Mouse (Mus musculus) stomach, embryonic 14.5 days (tissue): Measurements from ENCODE around the gene Fgf8. TPM values are rescaled to one million over a fixed set of nuclear protein-coding genes. Genes with fewer than 3 reads are reported as not detected.

Experiments
- ATAC-seq: fragments of 200-750 bp; cut with Nextera tagmentation; 2 replicates; pipeline ENCODE4 v1.8.0; 2017; ENCODE audit warnings: low read depth, moderate TSS enrichment; ENCODE audit not compliant: insufficient number of reproducible peaks, insufficient read depth, low FRiP score
- H3K27ac ChIP-seq: fragments of 300-500 bp; sonication (generic); 2 replicates; pipeline ENCODE4 v1.5.1; 2014; ENCODE audit warnings: mild to moderate bottlenecking, low read length, moderate library complexity, mixed read lengths
- H3K27me3 ChIP-seq: fragments of 300-500 bp; sonication (generic); 2 replicates; pipeline ENCODE4 v1.6.1; 2014; ENCODE audit warnings: low read length, control low read depth, mixed read lengths; ENCODE audit not compliant: control insufficient read depth, insufficient read depth
- H3K36me3 ChIP-seq: fragments of 300-500 bp; sonication (generic); 2 replicates; pipeline ENCODE4 v1.6.1; 2014; ENCODE audit warnings: mild to moderate bottlenecking, control low read depth, low read length, moderate library complexity, mixed read lengths; ENCODE audit not compliant: control insufficient read depth, insufficient read depth
- H3K4me1 ChIP-seq: fragments of 300-500 bp; sonication (generic); 2 replicates; pipeline ENCODE4 v1.6.1; 2014; ENCODE audit warnings: low read length, control low read depth, mixed read lengths; ENCODE audit not compliant: control insufficient read depth, insufficient read depth
- H3K4me2 ChIP-seq: fragments of 300-500 bp; sonication (generic); replicated peaks from 2 replicates; pipeline ENCODE4 v1.6.1; 2014; ENCODE audit warnings: low read depth, low read length, control low read depth
- H3K4me3 ChIP-seq: fragments of 300-500 bp; sonication (generic); 2 replicates; pipeline ENCODE4 v1.5.1; 2014; ENCODE audit warnings: low read depth, low read length, control low read depth
- H3K9ac ChIP-seq: fragments of 300-500 bp; sonication (generic); replicated peaks from 2 replicates; pipeline ENCODE4 v1.6.1; 2014; ENCODE audit warnings: low read depth, mild to moderate bottlenecking, control low read depth, low read length, moderate library complexity, mixed read lengths
- H3K9me3 ChIP-seq: fragments of 300-500 bp; sonication (generic); 2 replicates; pipeline ENCODE4 v1.6.1; 2016; ENCODE audit warnings: low read depth, low read length, control low read depth; ENCODE audit not compliant: control insufficient read depth
- WGBS: fragments of 180-500 bp; shearing (Covaris S2); extraction: QIAGEN DNeasy Blood & Tissue Kit; methylation state at CpG from one replicate; pipeline ENCODE4 v1.1.7; 2014; 5-methylcytosine and 5-hydroxymethylcytosine counted together
- polyA plus RNA-seq: library from polyadenylated mRNA; unstranded; fragments of >200 nt; fragmentation: Nextera tagmentation; extraction: Ambion mirVana; gene quantifications from 2 replicates; pipeline ENCODE4 v1.2.1, GENCODE M21; 2014

Fgf8 gene
- polyA plus RNA-seq, 1 experiment from 2014 or later, result not detected

DNA sequence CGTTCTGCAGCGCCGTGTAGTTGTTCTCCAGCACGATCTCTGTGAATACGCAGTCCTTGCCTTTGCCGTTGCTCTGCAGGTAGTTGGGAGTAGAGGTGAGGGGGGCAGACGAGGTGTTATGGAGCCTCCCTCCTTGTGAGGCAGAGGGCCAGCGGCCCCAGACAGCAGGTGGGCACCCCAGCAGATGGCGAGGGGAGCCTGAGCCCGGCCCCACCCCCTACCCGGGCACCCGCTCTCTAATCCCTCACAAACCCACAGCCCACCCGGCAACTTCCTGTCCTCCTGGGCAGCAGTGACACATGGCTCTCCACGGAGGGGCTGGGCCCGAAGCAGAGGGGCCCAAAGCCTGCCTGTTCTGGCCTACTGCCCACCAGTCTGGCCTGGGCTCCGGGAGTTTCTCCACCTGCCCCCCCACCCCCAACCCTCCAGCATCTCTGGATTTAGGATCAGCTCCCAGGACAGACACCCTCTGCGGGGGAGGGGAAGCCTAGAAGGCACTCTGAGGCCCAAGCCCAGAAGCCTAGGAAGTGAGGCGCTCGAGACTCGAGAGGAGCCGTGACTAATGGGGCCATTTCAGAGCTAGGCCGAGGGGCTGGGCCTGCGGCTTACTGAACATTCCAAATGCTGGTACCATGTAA lies 5.4 kb downstream of the Fgf8 start:
- H3K9me3 ChIP-seq, result no peaks in the 10 kb centered on the region
- H3K27ac ChIP-seq, result no peak overlapping the region
- peak overlapping the region; percentile 13; the same call in 1 of the 2 replicates for H3K4me3 ChIP-seq
- H3K9ac ChIP-seq, result no peak overlapping the region
- peaks cover 60% of the 10 kb centered on the region for H3K27me3 ChIP-seq
- peak; percentile 39 for ATAC-seq
- no peaks in the 10 kb centered on the region for H3K36me3 ChIP-seq
- WGBS, result 20% methylated on average over 21 of the region's 23 CpGs
- H3K4me2 ChIP-seq, result peak overlapping the region; percentile 54
- peaks cover 16% of the 10 kb centered on the region for H3K4me1 ChIP-seq

DNA sequence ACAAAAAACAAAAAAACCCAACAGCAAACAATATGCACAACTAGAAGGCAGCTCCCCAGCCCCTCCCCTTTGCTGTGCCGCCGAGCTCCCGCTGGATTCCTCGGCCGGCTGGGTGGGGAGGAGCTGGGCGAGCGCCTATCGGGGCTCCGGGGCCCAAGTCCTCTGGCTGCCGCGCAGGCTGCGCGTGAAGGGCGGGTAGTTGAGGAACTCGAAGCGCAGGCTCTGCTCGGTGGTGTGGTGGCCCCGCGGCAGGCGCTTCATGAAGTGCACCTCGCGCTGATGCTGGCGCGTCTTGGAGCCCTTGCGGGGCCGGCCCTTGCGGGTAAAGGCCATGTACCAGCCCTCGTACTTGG lies 5.9 kb downstream of the Fgf8 start:
- peak; percentile 50; the same call in 1 of the 2 replicates for ATAC-seq
- peak overlapping the region; percentile 13; the same call in 1 of the 2 replicates for H3K4me3 ChIP-seq
- H3K27me3 ChIP-seq, result peaks cover 56% of the 10 kb centered on the region
- peak overlapping the region; percentile 54 for H3K4me2 ChIP-seq
- H3K4me1 ChIP-seq, result peaks cover 12% of the 10 kb centered on the region; the same call in 1 of the 2 replicates
- no peaks in the 10 kb centered on the region for H3K9me3 ChIP-seq
- no peak overlapping the region for H3K27ac ChIP-seq
- H3K9ac ChIP-seq, result no peak overlapping the region
- WGBS, result under 1% methylated on average over 28 of the region's 28 CpGs
- H3K36me3 ChIP-seq, result no peaks in the 10 kb centered on the region

DNA sequence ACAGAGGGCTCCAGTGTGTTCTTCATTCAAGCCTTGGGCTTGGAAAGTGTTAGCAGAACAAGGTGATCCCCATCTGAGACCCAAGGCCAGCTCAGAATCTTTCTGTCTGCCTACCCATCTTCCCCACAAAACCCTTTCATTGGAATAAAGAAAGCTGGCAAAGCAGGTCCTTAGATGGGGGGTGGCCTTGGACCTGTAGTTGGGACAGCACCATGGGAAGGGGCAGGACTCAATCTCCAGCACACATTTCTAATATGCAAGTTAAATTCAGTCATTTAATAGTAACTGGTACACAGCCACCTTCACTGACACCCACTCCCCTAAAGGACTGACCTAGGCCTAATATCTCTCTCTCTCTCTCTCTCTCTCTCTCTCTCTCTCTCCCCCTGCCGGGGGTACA lies 6.5 kb downstream of the Fgf8 start:
- ATAC-seq, result no peak
- Histone ChIP-seq H3K27me3 (peaks cover 50% of the 10 kb centered on the region), H3K4me1 (peaks cover 9% of the 10 kb centered on the region; the same call in 1 of the 2 replicates), H3K4me2 (no peak overlapping the region), H3K9me3 (no peaks in the 10 kb centered on the region), H3K4me3 (no peak overlapping the region), H3K27ac (no peak overlapping the region), H3K9ac (no peak overlapping the region), H3K36me3 (no peaks in the 10 kb centered on the region)
- 88% methylated on average over 1 of the region's 1 CpGs for WGBS

DNA sequence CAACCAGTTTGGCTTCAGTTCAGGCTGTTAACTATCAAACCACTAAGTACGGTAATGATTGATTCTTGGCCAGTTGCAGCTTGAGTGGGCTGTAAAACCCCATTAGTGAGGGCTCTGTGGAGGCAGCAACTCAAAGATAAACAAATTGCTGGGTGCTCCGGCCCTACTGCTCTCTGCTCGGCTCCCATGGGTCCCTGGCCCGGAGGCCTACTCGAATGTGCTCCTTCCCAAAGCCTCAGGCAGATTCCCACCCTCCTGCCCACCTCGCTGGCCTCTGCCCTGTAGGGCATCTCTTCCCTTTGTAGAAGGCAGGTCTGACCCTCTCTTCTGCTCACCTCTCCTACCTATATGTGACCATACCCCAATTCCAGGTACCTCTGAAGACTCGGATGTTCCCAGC lies 8.0 kb downstream of the Fgf8 start:
- Histone ChIP-seq H3K27ac (no peak overlapping the region), H3K4me3 (no peak overlapping the region), H3K4me2 (no peak overlapping the region), H3K4me1 (peaks cover 9% of the 10 kb centered on the region; the same call in 1 of the 2 replicates), H3K9me3 (no peaks in the 10 kb centered on the region), H3K9ac (no peak overlapping the region), H3K36me3 (no peaks in the 10 kb centered on the region), H3K27me3 (peaks cover 42% of the 10 kb centered on the region)
- ATAC-seq, result no peak
- 43% methylated on average over 7 of the region's 7 CpGs for WGBS

- H3K27ac ChIP-seq, result no peak overlapping the region
- H3K27me3 ChIP-seq, result peaks cover 37% of the 10 kb centered on the region
- H3K4me3 ChIP-seq, result no peak overlapping the region
- H3K36me3 ChIP-seq, result no peaks in the 10 kb centered on the region
- peaks cover 9% of the 10 kb centered on the region; the same call in 1 of the 2 replicates for H3K4me1 ChIP-seq
- no peaks in the 10 kb centered on the region for H3K9me3 ChIP-seq
- no peak overlapping the region for H3K9ac ChIP-seq
- no peak for ATAC-seq
- no peak overlapping the region for H3K4me2 ChIP-seq
- 73% methylated on average over 5 of the region's 5 CpGs for WGBS
These were observed 8.5 kb downstream of the Fgf8 start for GRCm38 (mm10) chr19:45734191-45734590.

DNA sequence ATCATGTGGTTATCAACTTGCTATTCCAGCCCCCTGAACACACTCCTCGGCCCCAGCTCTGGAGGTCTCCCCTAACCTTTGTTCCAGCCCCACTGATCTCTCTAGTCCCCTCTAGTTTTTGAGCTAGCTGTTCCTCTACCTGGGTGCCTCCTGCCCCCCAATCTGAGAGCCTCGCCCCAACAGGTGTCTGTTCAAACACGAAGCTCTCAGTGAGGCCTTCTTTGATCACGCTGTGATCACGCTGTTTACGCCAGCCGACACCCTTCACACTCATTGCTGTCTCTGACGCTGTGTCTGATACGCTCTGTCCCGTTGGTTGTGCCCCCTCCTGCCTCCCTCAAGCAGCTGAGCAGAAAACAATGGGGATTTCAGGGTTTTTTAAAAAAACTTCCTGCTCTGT lies 9.2 kb downstream of the Fgf8 start:
- Histone ChIP-seq H3K4me2 (no peak overlapping the region), H3K9ac (no peak overlapping the region), H3K4me1 (peaks cover 9% of the 10 kb centered on the region; the same call in 1 of the 2 replicates), H3K4me3 (no peak overlapping the region), H3K9me3 (no peaks in the 10 kb centered on the region), H3K27me3 (peaks cover 30% of the 10 kb centered on the region), H3K27ac (no peak overlapping the region), H3K36me3 (no peaks in the 10 kb centered on the region)
- ATAC-seq, result no peak
- 16% methylated on average over 10 of the region's 10 CpGs for WGBS

GRCm38 (mm10) chr19:45731658-45732057 lies 11.1 kb downstream of the Fgf8 start:
- no peak for ATAC-seq
- WGBS, result 79% methylated on average over 7 of the region's 7 CpGs
- Histone ChIP-seq H3K27me3 (peaks cover 14% of the 10 kb centered on the region), H3K9me3 (no peaks in the 10 kb centered on the region), H3K4me2 (no peak overlapping the region), H3K27ac (no peak overlapping the region), H3K4me3 (no peak overlapping the region), H3K36me3 (no peaks in the 10 kb centered on the region), H3K9ac (no peak overlapping the region), H3K4me1 (no peaks in the 10 kb centered on the region)

DNA sequence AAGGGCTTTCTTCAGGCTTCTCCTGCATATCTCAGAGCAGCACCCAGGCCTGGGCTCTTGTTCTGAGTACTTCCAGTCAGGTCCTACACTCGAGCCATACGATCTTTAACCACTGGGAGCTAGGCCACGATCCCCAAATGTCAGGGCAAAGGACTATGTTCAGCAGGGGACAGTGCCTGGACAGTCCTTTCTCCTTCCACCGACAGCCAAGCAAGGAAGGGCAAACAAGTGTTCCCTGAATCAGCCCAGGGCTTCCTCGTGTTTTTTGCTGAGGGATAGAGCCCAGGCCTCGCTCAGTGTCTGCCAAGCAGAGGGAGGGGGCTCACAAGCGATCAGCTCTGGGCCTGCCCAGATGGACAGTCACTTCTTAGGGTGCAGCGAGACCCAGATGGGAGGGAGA lies 12.7 kb downstream of the Fgf8 start:
- Histone ChIP-seq H3K4me1 (peaks cover 6% of the 10 kb centered on the region), H3K36me3 (no peaks in the 10 kb centered on the region), H3K27me3 (peaks cover 10% of the 10 kb centered on the region; the same call in 1 of the 2 replicates), H3K27ac (no peak overlapping the region), H3K4me3 (no peak overlapping the region), H3K4me2 (no peak overlapping the region), H3K9ac (no peak overlapping the region), H3K9me3 (no peaks in the 10 kb centered on the region)
- whole genome bisulfite sequencing, result 80% methylated on average over 8 of the region's 8 CpGs
- no peak for ATAC-seq

GRCm38 (mm10) chr19:45727231-45727630 lies 15.5 kb downstream of the Fgf8 start:
- Histone ChIP-seq H3K4me3 (no peak overlapping the region), H3K4me1 (peaks cover 6% of the 10 kb centered on the region), H3K27me3 (no peaks in the 10 kb centered on the region), H3K27ac (no peak overlapping the region), H3K36me3 (no peaks in the 10 kb centered on the region), H3K4me2 (no peak overlapping the region), H3K9ac (no peak overlapping the region), H3K9me3 (no peaks in the 10 kb centered on the region)
- ATAC-seq, result no peak
- WGBS, result 73% methylated on average over 10 of the region's 10 CpGs
